Mouse (Mus musculus): ENCODE results near the gene Shisal2a. TPM values are rescaled to one million over a fixed set of nuclear protein-coding genes. Genes with fewer than 3 reads are reported as not detected.
"Not testable (repeated sequence)": the region's sequence is repeated elsewhere in the genome, so short reads cannot be mapped to it uniquely, and the experiment has no call there.

The Shisal2a gene
- total RNA-seq, 2 experiments from 2014 or later = 6.9 to 7.6 TPM

GRCm38 (mm10) chr4:108379476-108379875 lies 3.7 kb downstream of the Shisal2a start:
- DNase-seq (ENCODE audit: low spot score in 2 of 2) = no peak

- DNase-seq (ENCODE audit: low spot score in 2 of 2) = no peak
These were observed 11.0 kb downstream of the Shisal2a start for GRCm38 (mm10) chr4:108372166-108372565.

GRCm38 (mm10) chr4:108371421-108371820 lies 11.7 kb downstream of the Shisal2a start:
- no peak for DNase-seq (ENCODE audit: low spot score in 2 of 2)

- no peak for DNase-seq (ENCODE audit: low spot score in 2 of 2)
These were observed 12.7 kb downstream of the Shisal2a start for GRCm38 (mm10) chr4:108370409-108370808.

- DNase-seq (ENCODE audit: low spot score in 2 of 2) = no peak
These were observed 13.9 kb downstream of the Shisal2a start for GRCm38 (mm10) chr4:108369254-108369653.

- DNase-seq (ENCODE audit: low spot score in 2 of 2) = no peak
These were observed 19.1 kb downstream of the Shisal2a start for GRCm38 (mm10) chr4:108364111-108364476.

- no peak for DNase-seq (ENCODE audit: low spot score in 2 of 2)
These were observed 19.6 kb downstream of the Shisal2a start for GRCm38 (mm10) chr4:108363355-108364110.

- DNase-seq (ENCODE audit: low spot score in 2 of 2) = no peak
These were observed 20.6 kb downstream of the Shisal2a start for GRCm38 (mm10) chr4:108362321-108363261.

GRCm38 (mm10) chr4:108360136-108361055 lies 22.8 kb downstream of the Shisal2a start:
- no peak for DNase-seq (ENCODE audit: low spot score in 2 of 2)

GRCm38 (mm10) chr4:108358498-108358897 lies 24.7 kb downstream of the Shisal2a start:
- no peak for DNase-seq (ENCODE audit: low spot score in 2 of 2)

GRCm38 (mm10) chr4:108357458-108357857 lies 25.7 kb downstream of the Shisal2a start:
- no peak for DNase-seq (ENCODE audit: low spot score in 2 of 2)

GRCm38 (mm10) chr4:108353591-108353990 lies 29.6 kb downstream of the Shisal2a start:
- not testable (repeated sequence) for DNase-seq (ENCODE audit: low spot score in 2 of 2)

- DNase-seq (ENCODE audit: low spot score in 2 of 2) = no peak
These were observed 32.3 kb downstream of the Shisal2a start for GRCm38 (mm10) chr4:108350819-108351218.

- DNase-seq (ENCODE audit: low spot score in 2 of 2) = no peak
These were observed 33.2 kb downstream of the Shisal2a start for GRCm38 (mm10) chr4:108349836-108350547.

GRCm38 (mm10) chr4:108349064-108349463 lies 34.1 kb downstream of the Shisal2a start:
- no peak for DNase-seq (ENCODE audit: low spot score in 2 of 2)

- no peak for DNase-seq (ENCODE audit: low spot score in 2 of 2)
These were observed 34.8 kb downstream of the Shisal2a start for GRCm38 (mm10) chr4:108348256-108348875.

GRCm38 (mm10) chr4:108347111-108347510 lies 36.0 kb downstream of the Shisal2a start:
- no peak for DNase-seq (ENCODE audit: low spot score in 2 of 2)

GRCm38 (mm10) chr4:108345826-108346225 lies 37.3 kb downstream of the Shisal2a start:
- no peak for DNase-seq (ENCODE audit: low spot score in 2 of 2)

GRCm38 (mm10) chr4:108344631-108345083 lies 38.5 kb downstream of the Shisal2a start:
- DNase-seq (ENCODE audit: low spot score in 2 of 2) = no peak

GRCm38 (mm10) chr4:108339277-108339690 lies 43.9 kb downstream of the Shisal2a start:
- DNase-seq (ENCODE audit: low spot score in 2 of 2) = no peak
